Mouse (Mus musculus) embryonic facial prominence, embryonic 11.5 days (tissue): ENCODE measurements at regions not wholly inside any gene's neighbourhood (a gene's known extent, or its start where the extent isn't known, plus 50 kb on each side); places are given as distances from the start of the nearest gene placed in this dataset.

Experiments used
- ATAC-seq: fragments of 200-750 bp; cut with Nextera tagmentation; replicated peaks from 2 replicates; pipeline ENCODE4 v1.8.0; 2017; ENCODE audit warnings: low read depth; ENCODE audit not compliant: insufficient number of reproducible peaks, low FRiP score, low TSS enrichment
- DNase-seq: peaks from one replicate; pipeline ENCODE4 v3.0.0-alpha.2; 2015; ENCODE audit warnings: low spot score
- H3K27ac ChIP-seq: fragments of 300-500 bp; sonication (generic); replicated peaks from 2 replicates; pipeline ENCODE4 v1.5.1; 2014; ENCODE audit warnings: mild to moderate bottlenecking, low read depth, low read length, control low read depth
- H3K27me3 ChIP-seq: fragments of 300-500 bp; sonication (generic); 2 replicates; pipeline ENCODE4 v1.6.1; 2014; ENCODE audit warnings: mild to moderate bottlenecking, low read length, moderate library complexity, mixed read lengths; ENCODE audit not compliant: control insufficient read depth, insufficient read depth
- H3K36me3 ChIP-seq: fragments of 300-500 bp; sonication (generic); replicated peaks from 2 replicates; pipeline ENCODE4 v1.6.1; 2014; ENCODE audit warnings: low read depth, mild to moderate bottlenecking, low read length, moderate library complexity, mixed read lengths; ENCODE audit not compliant: control insufficient read depth, insufficient read depth
- H3K4me1 ChIP-seq: fragments of 300-500 bp; sonication (generic); 2 replicates; pipeline ENCODE4 v1.6.1; 2014; ENCODE audit warnings: low read length, mixed read lengths; ENCODE audit not compliant: control insufficient read depth, insufficient read depth
- H3K4me2 ChIP-seq: fragments of 300-500 bp; sonication (generic); 2 replicates; pipeline ENCODE4 v1.6.1; 2014; ENCODE audit warnings: low read depth, mild to moderate bottlenecking, control low read depth, low read length, moderate library complexity
- H3K4me3 ChIP-seq: fragments of 300-500 bp; sonication (generic); 2 replicates; pipeline ENCODE4 v1.5.1; 2014; ENCODE audit warnings: low read depth, low read length, control low read depth
- H3K9ac ChIP-seq: fragments of 300-500 bp; sonication (generic); replicated peaks from 2 replicates; pipeline ENCODE4 v1.6.1; 2014; ENCODE audit warnings: mild to moderate bottlenecking, control low read depth, low read length
- H3K9me3 ChIP-seq: fragments of 300-500 bp; sonication (generic); replicated peaks from 2 replicates; pipeline ENCODE4 v1.6.1; 2016; ENCODE audit warnings: mild to moderate bottlenecking, low read length, inconsistent platforms, mixed read lengths; ENCODE audit not compliant: control insufficient read depth
- WGBS: fragments of 180-500 bp; shearing (Covaris S2); extraction: QIAGEN DNeasy Blood & Tissue Kit; methylation state at CpG from one replicate; pipeline ENCODE4 v1.1.7; 2014; 5-methylcytosine and 5-hydroxymethylcytosine counted together

GRCm38 (mm10) chr3:150493433-150494045 is 944.1 kb upstream of the Adgrl4 start:
- Histone ChIP-seq H3K4me2 (no peak overlapping the region), H3K4me1 (no peaks in the 10 kb centered on the region), H3K4me3 (no peak overlapping the region), H3K27me3 (no peaks in the 10 kb centered on the region), H3K9me3 (no peaks in the 10 kb centered on the region), H3K9ac (no peak overlapping the region), H3K36me3 (no peaks in the 10 kb centered on the region), H3K27ac (no peak overlapping the region)
- DNase-seq (no peak), ATAC-seq (no peak)
- 59% methylated on average over 2 of the region's 2 CpGs for WGBS

GRCm38 (mm10) chr3:150530966-150531365 is 906.7 kb upstream of the Adgrl4 start:
- ATAC-seq (no peak), DNase-seq (no peak)
- H3K4me1 ChIP-seq: no peaks in the 10 kb centered on the region
- no peaks in the 10 kb centered on the region for H3K9me3 ChIP-seq
- H3K27me3 ChIP-seq: no peaks in the 10 kb centered on the region
- H3K4me3 ChIP-seq: no peak overlapping the region
- H3K36me3 ChIP-seq: no peaks in the 10 kb centered on the region
- no peak overlapping the region for H3K4me2 ChIP-seq
- no peak overlapping the region for H3K27ac ChIP-seq
- WGBS: 93% methylated on average over 3 of the region's 3 CpGs
- H3K9ac ChIP-seq: no peak overlapping the region

GRCm38 (mm10) chr3:150543118-150543517 is 894.6 kb upstream of the Adgrl4 start:
- 82% methylated on average over 5 of the region's 5 CpGs for WGBS
- Histone ChIP-seq H3K27me3 (no peaks in the 10 kb centered on the region), H3K9ac (no peak overlapping the region), H3K4me3 (no peak overlapping the region), H3K9me3 (no peaks in the 10 kb centered on the region), H3K27ac (no peak overlapping the region), H3K4me2 (no peak overlapping the region), H3K4me1 (no peaks in the 10 kb centered on the region), H3K36me3 (no peaks in the 10 kb centered on the region)
- DNase-seq (no peak), ATAC-seq (no peak)

- no peak overlapping the region for H3K9ac ChIP-seq
- ATAC-seq: no peak
- peak; percentile 18 for DNase-seq
- no peak overlapping the region for H3K4me2 ChIP-seq
- no peaks in the 10 kb centered on the region for H3K4me1 ChIP-seq
- no peak overlapping the region for H3K27ac ChIP-seq
- no peaks in the 10 kb centered on the region for H3K36me3 ChIP-seq
- no peaks in the 10 kb centered on the region for H3K9me3 ChIP-seq
- no peak overlapping the region for H3K4me3 ChIP-seq
- WGBS: 33% methylated on average over 1 of the region's 1 CpGs
- H3K27me3 ChIP-seq: no peaks in the 10 kb centered on the region
These were observed 849.2 kb upstream of the Adgrl4 start for GRCm38 (mm10) chr3:150588474-150588873.

- H3K27me3 ChIP-seq: no peaks in the 10 kb centered on the region
- WGBS: 85% methylated on average over 2 of the region's 2 CpGs
These were observed 846.7 kb upstream of the Adgrl4 start for GRCm38 (mm10) chr3:150590978-150591377.

GRCm38 (mm10) chr3:150603400-150604095 is 834.1 kb upstream of the Adgrl4 start:
- Histone ChIP-seq H3K27me3 (no peaks in the 10 kb centered on the region), H3K4me3 (no peak overlapping the region), H3K36me3 (no peaks in the 10 kb centered on the region), H3K4me2 (no peak overlapping the region), H3K9me3 (no peaks in the 10 kb centered on the region), H3K27ac (no peak overlapping the region), H3K9ac (no peak overlapping the region), H3K4me1 (no peaks in the 10 kb centered on the region)
- ATAC-seq: no peak
- WGBS: 73% methylated on average over 2 of the region's 2 CpGs
- DNase-seq: no peak

More at GRCm38 (mm10) chr3:150590978-150591377, 846.7 kb upstream of the Adgrl4 start:
- H3K9me3 ChIP-seq: no peaks in the 10 kb centered on the region
- no peak overlapping the region for H3K9ac ChIP-seq
- no peak overlapping the region for H3K4me2 ChIP-seq
- ATAC-seq (no peak), DNase-seq (no peak)
- no peaks in the 10 kb centered on the region for H3K4me1 ChIP-seq
- H3K36me3 ChIP-seq: no peaks in the 10 kb centered on the region
- H3K27ac ChIP-seq: no peak overlapping the region
- H3K4me3 ChIP-seq: no peak overlapping the region

GRCm38 (mm10) chr3:150610681-150611101 is 827.0 kb upstream of the Adgrl4 start:
- Histone ChIP-seq H3K27me3 (no peaks in the 10 kb centered on the region), H3K36me3 (no peaks in the 10 kb centered on the region), H3K4me2 (no peak overlapping the region), H3K4me1 (no peaks in the 10 kb centered on the region), H3K9ac (no peak overlapping the region), H3K9me3 (no peaks in the 10 kb centered on the region), H3K4me3 (no peak overlapping the region), H3K27ac (no peak overlapping the region)
- peak; percentile 64 for DNase-seq
- no peak for ATAC-seq
- WGBS: 58% methylated on average over 15 of the region's 15 CpGs

GRCm38 (mm10) chr3:150637544-150637943 is 800.1 kb upstream of the Adgrl4 start:
- Histone ChIP-seq H3K27me3 (no peaks in the 10 kb centered on the region), H3K9me3 (no peaks in the 10 kb centered on the region), H3K4me3 (no peak overlapping the region), H3K9ac (no peak overlapping the region), H3K4me2 (no peak overlapping the region), H3K4me1 (no peaks in the 10 kb centered on the region), H3K27ac (no peak overlapping the region), H3K36me3 (no peaks in the 10 kb centered on the region)
- WGBS: 93% methylated on average over 3 of the region's 3 CpGs
- ATAC-seq (no peak), DNase-seq (no peak)
